Mouse (Mus musculus) cortical plate, adult 2 months (tissue): ENCODE measurements around the gene Tanc2.

Source experiments
- CTCF ChIP-seq: fragments of 200-500 bp; IDR thresholded peaks from 2 replicates; pipeline ENCODE4 v1.5.1; 2011; ENCODE audit warnings: mild to moderate bottlenecking, control low read depth, low read length; ENCODE audit not compliant: insufficient read depth; ENCODE audit errors: extremely low read depth
- POLR2A ChIP-seq: fragments of 200-500 bp; IDR thresholded peaks from 2 replicates; pipeline ENCODE4 v1.6.1; 2011; ENCODE audit warnings: mild to moderate bottlenecking, low read length, control low read depth; ENCODE audit not compliant: insufficient read depth; ENCODE audit errors: extremely low read depth

DNA sequence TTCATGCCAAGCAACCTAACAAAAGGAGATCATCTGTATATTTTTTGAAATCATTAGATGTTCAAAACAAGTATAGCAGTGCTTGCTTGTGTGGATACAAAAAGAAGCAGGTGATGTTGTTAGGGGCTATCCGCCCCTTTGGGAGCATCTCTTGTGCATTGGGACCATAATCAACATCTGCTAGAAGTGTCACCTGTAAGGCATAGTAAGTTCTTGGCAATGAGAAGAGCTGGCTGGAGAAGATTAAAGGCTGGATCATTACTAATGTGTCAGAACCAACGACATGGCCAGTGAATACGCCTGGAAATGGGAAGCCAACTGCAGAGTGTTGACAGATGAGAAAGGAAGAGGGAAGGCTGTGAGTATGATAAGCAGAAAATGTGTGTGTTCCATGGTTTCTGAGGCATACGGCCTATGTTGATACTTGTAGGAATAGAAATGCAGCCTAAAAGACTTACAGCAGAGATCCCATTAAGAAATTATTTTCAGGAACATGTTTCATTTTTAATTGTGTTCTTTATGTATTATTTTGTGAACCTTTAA is 142.3 kb downstream of the Tanc2 start:
- no peak for TF ChIP-seq CTCF
- no peak for TF ChIP-seq POLR2A
